Mouse (Mus musculus) ES-Bruce4 (cell line): ENCODE data around the gene Zfp524.

Source experiments
- CTCF ChIP-seq: IDR thresholded peaks from one replicate; pipeline ENCODE4 v1.8.1; 2011; ENCODE audit warnings: low read depth, low read length
- EP300 ChIP-seq: IDR thresholded peaks from 2 replicates; pipeline ENCODE4 v1.6.1; 2011; ENCODE audit warnings: low read depth, low read length; ENCODE audit not compliant: insufficient read depth
- POLR2A ChIP-seq: IDR thresholded peaks from one replicate; pipeline ENCODE4 v1.8.1; 2011; ENCODE audit warnings: low read length; ENCODE audit not compliant: insufficient read depth

DNA sequence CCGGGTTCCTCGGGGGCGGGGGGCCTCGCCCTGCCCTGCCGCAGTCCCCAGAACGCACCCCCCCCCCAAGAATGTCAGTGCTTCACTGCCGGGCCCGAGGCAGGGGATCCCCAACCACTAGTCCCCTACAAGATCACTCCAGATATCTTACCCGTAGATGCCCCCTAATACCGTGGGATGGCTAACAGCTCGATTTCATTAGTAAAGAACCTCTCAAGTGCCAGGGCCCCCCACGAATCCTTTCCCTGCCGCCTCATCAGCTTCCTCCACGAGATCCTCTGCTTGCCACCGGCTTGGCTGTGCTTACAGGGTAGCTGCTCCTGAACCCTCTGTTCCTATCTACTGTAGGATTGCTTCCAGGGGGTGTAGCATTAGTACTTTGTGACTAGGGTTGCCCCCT, 6.5 kb downstream of the Zfp524 start:
- TF ChIP-seq POLR2A = no peak
- TF ChIP-seq CTCF = no peak
- TF ChIP-seq EP300 = no peak
